Mouse (Mus musculus) C2C12 (cell line): ENCODE measurements around the gene Ppfia3.

Experiments
- CTCF ChIP-seq: IDR thresholded peaks from one replicate; pipeline ENCODE4 v1.5.1; 2011; ENCODE audit not compliant: control insufficient read depth, insufficient read depth, insufficient read length
- FOSL1 ChIP-seq: IDR thresholded peaks from one replicate; pipeline ENCODE4 v1.8.0; 2011; ENCODE audit warnings: mild to moderate bottlenecking, low read length; ENCODE audit not compliant: poor library complexity, insufficient read depth, severe bottlenecking
- MAX ChIP-seq: IDR thresholded peaks from one replicate; pipeline ENCODE4 v1.6.1; 2011; ENCODE audit warnings: mild to moderate bottlenecking, control low read depth
- MYOD1 ChIP-seq: IDR thresholded peaks from one replicate; pipeline ENCODE4 v1.6.1; 2011; ENCODE audit warnings: low read depth; ENCODE audit not compliant: control insufficient read depth, insufficient read length
- USF1 ChIP-seq: IDR thresholded peaks from one replicate; pipeline ENCODE4 v1.6.1; 2011; ENCODE audit warnings: low read depth, mild to moderate bottlenecking, control low read depth, moderate library complexity

DNA sequence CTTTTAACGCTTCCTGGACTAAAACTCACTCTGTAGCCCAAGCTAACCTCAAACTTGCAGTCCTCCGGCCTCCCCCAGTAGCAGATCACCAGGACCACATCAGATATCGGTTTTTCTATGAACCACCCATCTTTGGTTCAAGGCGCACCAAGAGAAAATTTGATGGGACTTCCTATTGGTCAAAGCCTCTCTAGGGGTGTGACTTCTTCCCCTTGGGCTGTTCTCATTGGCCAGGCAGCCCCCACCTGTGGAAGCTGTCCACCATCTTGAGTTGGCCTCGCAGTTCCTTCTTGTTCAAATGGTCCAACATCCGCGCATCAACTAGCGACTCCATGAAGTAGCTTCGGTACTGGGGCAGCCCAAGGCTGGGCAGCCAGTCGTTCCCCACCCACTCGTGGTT, 24.7 kb downstream of the Ppfia3 start:
- TF ChIP-seq MAX: no peak
- no peak for TF ChIP-seq CTCF
- TF ChIP-seq MYOD1: no peak
- TF ChIP-seq USF1: no peak
- no peak for TF ChIP-seq FOSL1
